Mouse (Mus musculus) hindbrain, postnatal 0 days (tissue): ENCODE data around the gene Wee2. TPM values are rescaled to one million over a fixed set of nuclear protein-coding genes. Genes with fewer than 3 reads are reported as not detected.

ENCODE experiments used
- ATAC-seq: fragments of 200-750 bp; cut with Nextera tagmentation; 2 replicates; pipeline ENCODE4 v1.8.0; 2017; ENCODE audit warnings: mild to moderate bottlenecking, moderate TSS enrichment, moderate library complexity
- DNase-seq: peaks from one replicate; pipeline ENCODE4 v3.0.0-alpha.2; 2015; ENCODE audit warnings: low spot score
- H3K27ac ChIP-seq: fragments of 300-500 bp; sonication (generic); 2 replicates; pipeline ENCODE4 v1.5.1; 2014; ENCODE audit warnings: mild to moderate bottlenecking
- H3K27me3 ChIP-seq: fragments of 300-500 bp; sonication (generic); 2 replicates; pipeline ENCODE4 v1.6.1; 2014; ENCODE audit warnings: low read length, mixed read lengths; ENCODE audit not compliant: insufficient read depth
- H3K36me3 ChIP-seq: fragments of 300-500 bp; sonication (generic); 2 replicates; pipeline ENCODE4 v1.6.1; 2014; ENCODE audit warnings: low read length, mixed read lengths; ENCODE audit not compliant: insufficient read depth
- H3K4me1 ChIP-seq: fragments of 300-500 bp; sonication (generic); 2 replicates; pipeline ENCODE4 v1.6.1; 2014; ENCODE audit warnings: antibody characterized with exemption, low read length, mixed read lengths; ENCODE audit not compliant: insufficient read depth
- H3K4me2 ChIP-seq: fragments of 300-500 bp; sonication (generic); 2 replicates; pipeline ENCODE4 v1.6.1; 2014; ENCODE audit warnings: low read depth, mild to moderate bottlenecking, low read length, moderate library complexity, mixed read lengths
- H3K4me3 ChIP-seq: fragments of 300-500 bp; sonication (generic); 2 replicates; pipeline ENCODE4 v1.5.1; 2014; ENCODE audit warnings: low read length
- H3K9ac ChIP-seq: fragments of 300-500 bp; sonication (generic); replicated peaks from 2 replicates; pipeline ENCODE4 v1.6.1; 2014; ENCODE audit warnings: mild to moderate bottlenecking, low read length, moderate library complexity, mixed read lengths
- H3K9me3 ChIP-seq: fragments of 300-500 bp; sonication (generic); 2 replicates; pipeline ENCODE4 v1.6.1; 2016; ENCODE audit warnings: low read length, mixed read lengths
- CTCF ChIP-seq: IDR thresholded peaks from 2 replicates; pipeline ENCODE4 v1.5.1; 2016; ENCODE audit warnings: antibody characterized with exemption, control low read depth, low read depth
- WGBS: fragments of 180-500 bp; shearing (Covaris S2); extraction: QIAGEN DNeasy Blood & Tissue Kit; methylation state at CpG from one replicate; pipeline ENCODE4 v1.1.7; 2014; 5-methylcytosine and 5-hydroxymethylcytosine counted together
- polyA plus RNA-seq: library from polyadenylated mRNA; unstranded; fragments of >200 nt; fragmentation: Nextera tagmentation; extraction: Ambion mirVana; gene quantifications from 2 replicates; pipeline ENCODE4 v1.2.1, GENCODE M21; 2015
- total RNA-seq: library from RNA; depleted of rRNA; stranded (reverse); fragments of >200 nt; gene quantifications from 2 replicates; pipeline ENCODE4 v1.2.3, GENCODE M21; 2014; rRNA removed

The Wee2 gene
- total and polyA plus RNA-seq, 2 experiments from 2014 or later = 0.10 to 0.18 TPM

DNA sequence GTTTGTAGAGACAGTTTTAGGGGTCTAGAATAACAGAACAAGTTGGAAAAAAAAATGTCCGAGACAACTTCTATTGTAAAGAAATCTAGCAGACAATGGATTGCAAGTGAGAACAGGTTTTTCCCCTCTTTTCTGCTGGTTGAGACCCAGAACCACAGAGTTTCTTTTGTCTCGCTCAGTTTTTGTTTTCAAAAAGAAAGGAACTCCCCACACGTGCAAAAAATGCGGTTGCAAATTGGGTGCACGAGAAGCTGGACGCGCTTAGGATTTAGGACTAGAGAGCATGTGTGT is 32.8 kb downstream of the Wee2 start:
- WGBS = 0% methylated on average over 7 of the region's 7 CpGs
- peaks cover 16% of the 10 kb centered on the region; the same call in 1 of the 2 replicates for H3K36me3 ChIP-seq
- H3K4me3 ChIP-seq = peak overlapping the region; percentile 84
- peak; percentile 23 for DNase-seq
- H3K9ac ChIP-seq = peak overlapping the region; percentile 90
- H3K4me2 ChIP-seq = peak overlapping the region; percentile 81
- no peaks in the 10 kb centered on the region for H3K9me3 ChIP-seq
- peak overlapping the region; percentile 94 for H3K27ac ChIP-seq
- no peaks in the 10 kb centered on the region for H3K27me3 ChIP-seq
- H3K4me1 ChIP-seq = no peaks in the 10 kb centered on the region
- no peak for ATAC-seq
- TF ChIP-seq CTCF = no peak

DNA sequence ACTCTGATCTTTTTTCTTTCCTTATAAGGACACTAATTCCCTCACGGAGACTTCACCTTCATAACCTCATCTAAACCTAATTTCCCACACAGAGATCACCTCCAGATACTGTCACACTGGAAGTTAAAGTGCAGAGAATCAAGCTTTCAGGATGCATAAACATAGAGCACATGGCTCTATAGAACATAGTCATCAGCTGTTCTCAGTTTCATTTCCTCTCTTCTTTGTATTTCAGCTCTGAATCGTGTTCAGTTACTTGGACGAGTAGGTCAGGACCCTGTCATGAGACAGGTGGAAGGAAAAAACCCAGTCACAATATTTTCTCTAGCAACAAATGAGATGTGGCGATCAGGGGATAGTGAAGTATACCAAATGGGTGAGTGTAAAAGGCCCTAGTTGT is 37.2 kb downstream of the Wee2 start:
- Histone ChIP-seq H3K9me3 (no peaks in the 10 kb centered on the region), H3K4me1 (no peaks in the 10 kb centered on the region), H3K4me2 (no peak overlapping the region), H3K9ac (no peak overlapping the region), H3K4me3 (no peak overlapping the region), H3K27ac (no peak overlapping the region), H3K36me3 (peaks cover 34% of the 10 kb centered on the region), H3K27me3 (no peaks in the 10 kb centered on the region)
- DNase-seq = no peak
- no peak for TF ChIP-seq CTCF
- 91% methylated on average over 4 of the region's 4 CpGs for WGBS
- no peak for ATAC-seq

DNA sequence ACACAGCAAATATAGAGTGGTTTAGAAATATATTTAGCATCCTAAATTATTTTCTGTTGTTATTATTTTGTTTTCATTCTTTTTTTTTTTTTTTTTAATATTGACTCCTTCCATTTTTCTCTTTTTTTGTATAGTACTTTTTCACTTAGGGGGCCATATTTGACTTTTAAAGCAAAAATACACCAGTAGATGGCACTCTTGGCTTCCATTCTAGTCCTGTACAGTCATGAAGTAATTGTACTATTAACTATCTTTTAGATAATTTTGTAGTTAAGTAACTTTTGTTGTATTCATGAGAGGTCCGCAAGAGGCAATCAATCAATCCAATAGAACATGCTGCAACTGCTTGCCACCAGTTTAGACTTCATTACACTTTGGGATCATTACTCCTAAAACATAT is 40.8 kb downstream of the Wee2 start:
- Histone ChIP-seq H3K9ac (no peak overlapping the region), H3K4me1 (no peaks in the 10 kb centered on the region), H3K4me2 (no peak overlapping the region), H3K9me3 (no peaks in the 10 kb centered on the region), H3K36me3 (peaks cover 59% of the 10 kb centered on the region), H3K27me3 (no peaks in the 10 kb centered on the region), H3K4me3 (no peak overlapping the region), H3K27ac (no peak overlapping the region)
- WGBS = 85% methylated on average over 1 of the region's 1 CpGs
- DNase-seq (peak; percentile 73), ATAC-seq (no peak)
- peak; percentile 45 for TF ChIP-seq CTCF

DNA sequence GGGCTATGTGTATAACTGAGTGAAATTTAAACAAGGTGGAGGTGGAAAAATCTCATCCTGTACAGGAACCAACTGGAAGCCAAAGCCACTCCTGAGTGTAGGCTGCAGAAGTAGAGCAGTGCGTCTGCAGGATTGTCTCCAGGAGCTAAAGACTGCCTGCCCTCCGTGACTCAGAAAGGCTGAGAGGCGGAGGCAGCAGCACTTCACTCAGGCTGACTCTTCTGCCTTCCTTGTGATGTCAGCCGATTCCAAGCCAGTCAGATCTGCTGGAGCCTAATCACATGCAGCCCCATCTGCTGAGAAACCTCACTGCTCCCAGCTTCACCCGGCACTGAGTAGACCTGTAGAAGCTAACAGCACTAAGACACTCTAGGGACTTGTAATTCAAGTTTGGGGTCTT is 43.4 kb downstream of the Wee2 start:
- 92% methylated on average over 5 of the region's 5 CpGs for WGBS
- no peak for DNase-seq
- Histone ChIP-seq H3K27ac (no peak overlapping the region), H3K27me3 (no peaks in the 10 kb centered on the region), H3K4me1 (no peaks in the 10 kb centered on the region), H3K36me3 (peaks cover 39% of the 10 kb centered on the region), H3K9me3 (no peaks in the 10 kb centered on the region), H3K4me3 (no peak overlapping the region), H3K4me2 (no peak overlapping the region), H3K9ac (no peak overlapping the region)
- ATAC-seq = no peak
- no peak for TF ChIP-seq CTCF

DNA sequence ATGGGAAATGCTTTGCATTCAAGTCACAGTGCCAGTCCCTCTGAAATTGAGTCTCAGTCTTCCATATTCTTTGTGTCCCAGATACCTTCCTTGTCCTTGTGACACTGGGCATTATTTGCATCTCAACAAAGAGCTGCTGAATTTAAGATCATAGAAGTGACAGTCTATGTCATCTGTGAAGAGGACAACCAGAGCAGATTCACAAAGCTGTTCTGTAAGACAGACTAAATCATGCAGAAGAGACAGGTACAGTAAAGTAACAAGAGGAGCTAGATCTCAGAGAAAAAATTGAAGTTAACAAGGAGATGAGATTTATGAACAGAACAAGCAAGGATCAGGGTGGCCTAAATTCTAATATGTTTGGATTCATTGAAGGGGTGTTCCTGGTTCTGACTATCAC is 52.0 kb downstream of the Wee2 start, which contains the start of gene Tas2r137:
Gene Tas2r137 (plus strand): TSS at position 301 of the 400 bp plus-strand sequence.
- ATAC-seq (no peak), DNase-seq (no peak)
- no peak within 1 kb of the TSS for H3K27ac ChIP-seq
- no peak within 1 kb of the TSS for H3K9ac ChIP-seq
- no peaks in the 10 kb centered on the region for H3K27me3 ChIP-seq
- H3K9me3 ChIP-seq = no peaks in the 10 kb centered on the region
- no peak within 1 kb of the TSS for H3K4me3 ChIP-seq
- no peaks in the 10 kb centered on the region for H3K36me3 ChIP-seq
- no peak within 1 kb of the TSS for H3K4me2 ChIP-seq
- no peaks in the 10 kb centered on the region for H3K4me1 ChIP-seq
- TF ChIP-seq CTCF = no peak

DNA sequence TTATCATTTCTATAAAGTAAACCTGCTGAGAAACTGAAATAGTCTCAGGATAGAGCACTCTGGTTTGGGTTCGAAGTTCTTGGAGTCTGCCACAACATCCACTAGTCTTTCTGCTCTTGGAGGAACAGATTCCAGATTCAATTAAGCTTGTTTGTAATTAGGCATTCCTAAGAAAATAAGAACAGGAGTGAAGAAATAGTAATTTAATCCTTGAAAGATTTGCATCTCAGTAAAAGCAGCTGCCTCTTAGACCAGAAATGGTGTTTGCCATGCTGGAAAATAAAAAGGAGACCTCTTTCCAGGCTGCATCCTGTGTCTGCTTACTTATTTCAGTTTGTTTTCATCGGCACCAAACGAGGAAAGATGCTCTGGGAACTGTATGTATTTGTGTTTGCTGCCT is 54.3 kb downstream of the Wee2 start, which contains the start of gene Tas2r108:
Gene Tas2r108 (plus strand): TSS at position 301 of the 400 bp plus-strand sequence.
- ATAC-seq (no peak), DNase-seq (no peak)
- 89% methylated on average over 3 of the region's 3 CpGs for WGBS
- no peak for TF ChIP-seq CTCF
- Histone ChIP-seq H3K9me3 (no peaks in the 10 kb centered on the region), H3K27me3 (no peaks in the 10 kb centered on the region), H3K4me1 (no peaks in the 10 kb centered on the region), H3K36me3 (no peaks in the 10 kb centered on the region), H3K9ac (no peak within 1 kb of the TSS), H3K4me2 (no peak within 1 kb of the TSS), H3K4me3 (no peak within 1 kb of the TSS), H3K27ac (no peak within 1 kb of the TSS)

Other genes starting within 250 kb of the Wee2 start
- gene Agk, start 113.9 kb upstream of the Wee2 start, total RNA-seq = 40.6 and 59.6 TPM in 2 replicates
- 53.3 and 57.9 TPM in 2 replicates for gene Agk, start 113.9 kb upstream of the Wee2 start, polyA plus RNA-seq
- gene E330009J07Rik, start 3.0 kb upstream of the Wee2 start, total RNA-seq = 28.0 and 29.1 TPM in 2 replicates
- 9.9 and 12.8 TPM in 2 replicates for gene E330009J07Rik, start 3.0 kb upstream of the Wee2 start, polyA plus RNA-seq
- 9.1 and 11.2 TPM in 2 replicates for gene Ssbp1, start 32.3 kb downstream of the Wee2 start, total RNA-seq
- gene Ssbp1, start 32.3 kb downstream of the Wee2 start, polyA plus RNA-seq = 82.5 and 90.6 TPM in 2 replicates
- not detected in 2 replicates for gene Tas2r137, start 52.1 kb downstream of the Wee2 start, total RNA-seq
- not detected in 2 replicates for gene Tas2r137, start 52.1 kb downstream of the Wee2 start, polyA plus RNA-seq
- not detected in 2 replicates for gene Tas2r108, start 54.4 kb downstream of the Wee2 start, total RNA-seq
- not detected in 2 replicates for gene Tas2r108, start 54.4 kb downstream of the Wee2 start, polyA plus RNA-seq
- not detected in 2 replicates for gene Prss37, start 80.4 kb downstream of the Wee2 start, total RNA-seq
- gene Prss37, start 80.4 kb downstream of the Wee2 start, polyA plus RNA-seq = not detected in 2 replicates
- gene Olfr461, start 116.0 kb downstream of the Wee2 start, total RNA-seq = not detected in 2 replicates
- gene Olfr461, start 116.0 kb downstream of the Wee2 start, polyA plus RNA-seq = 0.05 TPM in 1 of 2 replicates, not detected in the other
- not detected in 2 replicates for gene Olfr460, start 130.4 kb downstream of the Wee2 start, total RNA-seq
- gene Olfr460, start 130.4 kb downstream of the Wee2 start, polyA plus RNA-seq = not detected in 2 replicates
- gene Clec5a, start 146.7 kb downstream of the Wee2 start, total RNA-seq = 0.58 TPM in 1 of 2 replicates, not detected in the other
- gene Clec5a, start 146.7 kb downstream of the Wee2 start, polyA plus RNA-seq = 0.78 TPM in 2 replicates
- gene Tas2r138, start 174.2 kb downstream of the Wee2 start, total RNA-seq = not detected in 2 replicates
- not detected in 2 replicates for gene Tas2r138, start 174.2 kb downstream of the Wee2 start, polyA plus RNA-seq
- gene Mgam, start 189.7 kb downstream of the Wee2 start, total RNA-seq = 0.22 and 0.31 TPM in 2 replicates
- gene Mgam, start 189.7 kb downstream of the Wee2 start, polyA plus RNA-seq = 0.25 and 0.39 TPM in 2 replicates